Mouse (Mus musculus): ENCODE measurements around the gene Brdt. TPM values are rescaled to one million over a fixed set of nuclear protein-coding genes. Genes with fewer than 3 reads are reported as not detected.
"Not testable (repeated sequence)": the region's sequence is repeated elsewhere in the genome, so short reads cannot be mapped to it uniquely, and the experiment has no call there.

Gene Brdt
- polyA plus RNA-seq, 1 experiment from 2014 or later = 1.4 TPM

GRCm38 (mm10) chr5:107386448-107386847, 55.5 kb downstream of the Brdt start:
- ATAC-seq (replicated peaks; ENCODE audit: low FRiP score, low read depth); H3K4me2 ChIP-seq (ENCODE audit: low read length); DNase-seq (ENCODE audit: low spot score); H3K4me3 ChIP-seq (replicated peaks; ENCODE audit: low read depth, low read length); H3K9ac ChIP-seq (ENCODE audit: low read depth, low read length); H3K36me3 ChIP-seq (ENCODE audit: insufficient read depth, low read length); H3K4me1 ChIP-seq (replicated peaks; ENCODE audit: insufficient read depth, low read length); H3K9me3 ChIP-seq (replicated peaks; ENCODE audit: low read length); H3K27me3 ChIP-seq (ENCODE audit: insufficient read depth, low read length); H3K27ac ChIP-seq: not testable (repeated sequence)
- TF ChIP-seq CTCF (IDR thresholded peaks at IDR 0.05; ENCODE audit: low read depth) = peak; percentile 16; the same call in 1 of the 2 replicates

- ATAC-seq (replicated peaks; ENCODE audit: low FRiP score, low read depth) (no peak), DNase-seq (ENCODE audit: low spot score) (no peak)
- Histone ChIP-seq H3K4me1 (replicated peaks; ENCODE audit: insufficient read depth, low read length) (no peaks in the 10 kb centered on the region), H3K36me3 (ENCODE audit: insufficient read depth, low read length) (no peaks in the 10 kb centered on the region), H3K4me2 (ENCODE audit: low read length) (no peak overlapping the region), H3K9me3 (replicated peaks; ENCODE audit: low read length) (no peaks in the 10 kb centered on the region), H3K27ac (no peak overlapping the region), H3K27me3 (ENCODE audit: insufficient read depth, low read length) (no peaks in the 10 kb centered on the region), H3K4me3 (replicated peaks; ENCODE audit: low read depth, low read length) (no peak overlapping the region), H3K9ac (ENCODE audit: low read depth, low read length) (no peak overlapping the region)
- 97% methylated on average over 1 of the region's 1 CpGs for WGBS
- no peak for TF ChIP-seq CTCF (IDR thresholded peaks at IDR 0.05; ENCODE audit: low read depth)
Observed at GRCm38 (mm10) chr5:107387788-107388187, 56.8 kb downstream of the Brdt start.

- H3K36me3 ChIP-seq (ENCODE audit: insufficient read depth, low read length) = no peaks in the 10 kb centered on the region
- DNase-seq (ENCODE audit: low spot score) = no peak
- H3K4me2 ChIP-seq (ENCODE audit: low read length) = no peak overlapping the region
- no peak overlapping the region for H3K4me3 ChIP-seq (replicated peaks; ENCODE audit: low read depth, low read length)
- H3K9ac ChIP-seq (ENCODE audit: low read depth, low read length) = no peak overlapping the region
- ATAC-seq (replicated peaks; ENCODE audit: low FRiP score, low read depth) = no peak
- no peak for TF ChIP-seq CTCF (IDR thresholded peaks at IDR 0.05; ENCODE audit: low read depth)
- no peaks in the 10 kb centered on the region for H3K9me3 ChIP-seq (replicated peaks; ENCODE audit: low read length)
- 90% methylated on average over 2 of the region's 2 CpGs for WGBS
- no peaks in the 10 kb centered on the region for H3K4me1 ChIP-seq (replicated peaks; ENCODE audit: insufficient read depth, low read length)
- H3K27ac ChIP-seq = no peak overlapping the region
- H3K27me3 ChIP-seq (ENCODE audit: insufficient read depth, low read length) = no peaks in the 10 kb centered on the region
Observed at GRCm38 (mm10) chr5:107389373-107389772, 58.4 kb downstream of the Brdt start.

GRCm38 (mm10) chr5:107394437-107394836, 63.5 kb downstream of the Brdt start:
- Histone ChIP-seq H3K27ac (no peak overlapping the region), H3K36me3 (ENCODE audit: insufficient read depth, low read length) (no peaks in the 10 kb centered on the region), H3K27me3 (ENCODE audit: insufficient read depth, low read length) (no peaks in the 10 kb centered on the region), H3K9ac (ENCODE audit: low read depth, low read length) (no peak overlapping the region), H3K4me1 (replicated peaks; ENCODE audit: insufficient read depth, low read length) (no peaks in the 10 kb centered on the region), H3K4me3 (replicated peaks; ENCODE audit: low read depth, low read length) (no peak overlapping the region), H3K9me3 (replicated peaks; ENCODE audit: low read length) (no peaks in the 10 kb centered on the region), H3K4me2 (ENCODE audit: low read length) (no peak overlapping the region)
- 51% methylated on average over 2 of the region's 2 CpGs for WGBS
- no peak for TF ChIP-seq CTCF (IDR thresholded peaks at IDR 0.05; ENCODE audit: low read depth)
- DNase-seq (ENCODE audit: low spot score) = no peak
- no peak for ATAC-seq (replicated peaks; ENCODE audit: low FRiP score, low read depth)

GRCm38 (mm10) chr5:107402436-107402835, 71.5 kb downstream of the Brdt start, which contains the start of gene Ephx4:
Gene Ephx4, plus strand, starts transcription at chr5:107402736.
- H3K4me3 ChIP-seq (replicated peaks; ENCODE audit: low read depth, low read length) = peak within 1 kb of the TSS; percentile 54
- peak within 1 kb of the TSS; percentile 97 for H3K4me2 ChIP-seq (ENCODE audit: low read length)
- H3K9me3 ChIP-seq (replicated peaks; ENCODE audit: low read length) = no peaks in the 10 kb centered on the region
- DNase-seq (ENCODE audit: low spot score) = no peak
- TF ChIP-seq CTCF (IDR thresholded peaks at IDR 0.05; ENCODE audit: low read depth) = no peak
- WGBS = 12% methylated on average over 5 of the region's 5 CpGs
- H3K9ac ChIP-seq (ENCODE audit: low read depth, low read length) = peak within 1 kb of the TSS; percentile 67
- H3K4me1 ChIP-seq (replicated peaks; ENCODE audit: insufficient read depth, low read length) = no peaks in the 10 kb centered on the region
- ATAC-seq (replicated peaks; ENCODE audit: low FRiP score, low read depth) = no peak
- peaks cover 4% of the 10 kb centered on the region; the same call in 1 of the 2 replicates for H3K27me3 ChIP-seq (ENCODE audit: insufficient read depth, low read length)
- no peaks in the 10 kb centered on the region for H3K36me3 ChIP-seq (ENCODE audit: insufficient read depth, low read length)
- H3K27ac ChIP-seq = no peak within 1 kb of the TSS

- peak overlapping the region; percentile 54 for H3K4me3 ChIP-seq (replicated peaks; ENCODE audit: low read depth, low read length)
- ATAC-seq (replicated peaks; ENCODE audit: low FRiP score, low read depth) (peak; percentile 71), DNase-seq (ENCODE audit: low spot score) (peak; percentile 37)
- no peak for TF ChIP-seq CTCF (IDR thresholded peaks at IDR 0.05; ENCODE audit: low read depth)
- WGBS = under 1% methylated on average over 78 of the region's 80 CpGs
- H3K4me1 ChIP-seq (replicated peaks; ENCODE audit: insufficient read depth, low read length) = no peaks in the 10 kb centered on the region
- peaks cover 4% of the 10 kb centered on the region; the same call in 1 of the 2 replicates for H3K27me3 ChIP-seq (ENCODE audit: insufficient read depth, low read length)
- H3K9me3 ChIP-seq (replicated peaks; ENCODE audit: low read length) = no peaks in the 10 kb centered on the region
- no peak overlapping the region for H3K27ac ChIP-seq
- peak overlapping the region; percentile 67 for H3K9ac ChIP-seq (ENCODE audit: low read depth, low read length)
- H3K4me2 ChIP-seq (ENCODE audit: low read length) = peak overlapping the region; percentile 97
- H3K36me3 ChIP-seq (ENCODE audit: insufficient read depth, low read length) = no peaks in the 10 kb centered on the region
Observed at GRCm38 (mm10) chr5:107403011-107403946, 72.3 kb downstream of the Brdt start.
